Mouse (Mus musculus) Muller cell, postnatal 12 days (primary cell): Measurements from ENCODE around the gene Rad51c.
"Not testable (repeated sequence)": the region's sequence is repeated elsewhere in the genome, so short reads cannot be mapped to it uniquely, and the experiment has no call there.

ENCODE experiments used
- DNase-seq: peaks from one replicate; pipeline ENCODE4 v3.0.0-alpha.2; 2015; ENCODE audit errors: inconsistent ontology term

Rad51c gene

DNA sequence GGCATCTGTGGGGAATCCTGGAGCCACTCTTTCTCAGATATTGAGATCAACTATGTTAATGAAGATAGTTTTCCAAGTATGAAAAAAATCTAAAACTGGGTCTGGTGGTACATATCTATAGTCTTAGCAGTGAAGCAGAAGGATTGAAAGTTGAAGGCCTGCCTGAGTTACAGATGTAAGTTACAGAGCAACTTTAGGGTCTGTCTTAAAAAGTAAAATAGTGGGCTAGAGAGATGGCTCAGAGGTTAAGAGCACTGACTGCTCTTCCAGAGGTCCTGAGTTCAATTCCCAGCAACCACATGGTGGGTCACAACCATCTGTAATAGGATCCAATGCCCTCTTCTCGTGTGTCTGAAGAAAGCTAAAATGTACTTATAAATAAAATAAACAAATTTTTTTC lies 27.7 kb upstream of the Rad51c start:
- no peak for DNase-seq

GRCm38 (mm10) chr11:87431813-87432212 lies 27.1 kb upstream of the Rad51c start:
- not testable (repeated sequence) for DNase-seq

DNA sequence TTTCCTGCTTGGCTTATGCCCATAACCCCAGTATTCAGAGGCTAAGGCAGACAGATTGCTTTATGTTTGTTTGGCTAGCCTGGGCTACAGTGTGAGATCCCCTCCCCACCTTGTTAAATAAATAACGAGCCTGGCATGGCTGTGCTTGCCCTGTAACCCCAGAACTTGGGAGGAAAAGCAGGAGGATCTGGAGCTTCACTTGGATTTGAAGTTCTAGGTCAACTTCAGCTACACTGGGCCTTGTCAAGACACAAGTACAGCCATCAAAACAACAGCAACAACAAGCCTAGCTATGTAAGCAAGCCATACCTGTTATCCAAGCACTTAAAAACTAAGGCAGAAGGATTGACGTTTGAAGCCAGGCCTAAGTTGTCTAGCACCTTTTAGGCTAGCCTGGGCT lies 25.6 kb upstream of the Rad51c start:
- DNase-seq: no peak

- DNase-seq: no peak
Measured at GRCm38 (mm10) chr11:87429363-87429762, 24.6 kb upstream of the Rad51c start.

DNA sequence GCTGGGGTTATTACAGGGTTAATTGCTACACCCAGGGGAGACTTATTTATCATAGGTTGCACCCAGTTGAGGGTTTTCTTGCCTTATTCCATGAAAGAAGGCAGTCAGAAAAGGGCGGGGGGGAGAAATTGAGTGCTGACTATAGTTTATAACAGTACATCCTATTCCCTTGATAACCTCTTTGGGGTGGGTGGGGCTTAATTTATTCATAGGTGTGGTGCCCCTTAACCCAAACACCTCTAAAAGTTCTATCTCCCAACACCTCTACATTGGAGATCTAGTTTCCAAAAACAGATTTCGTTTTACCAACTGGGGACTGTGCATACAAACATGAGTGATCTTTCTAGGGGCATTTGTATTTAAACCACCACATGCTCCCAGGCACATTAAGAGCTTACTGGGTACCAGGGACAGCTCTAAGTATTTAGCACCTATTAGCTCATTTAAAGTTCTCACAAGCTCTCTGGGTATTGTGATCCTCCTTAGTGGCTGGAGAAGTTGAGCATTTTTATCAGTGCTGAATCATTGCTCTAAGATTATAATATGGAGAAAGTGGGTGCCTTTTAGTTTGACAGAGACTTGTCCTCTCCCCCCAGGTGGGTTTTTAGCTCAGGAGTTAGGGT lies 23.4 kb upstream of the Rad51c start:
- no peak for DNase-seq

DNA sequence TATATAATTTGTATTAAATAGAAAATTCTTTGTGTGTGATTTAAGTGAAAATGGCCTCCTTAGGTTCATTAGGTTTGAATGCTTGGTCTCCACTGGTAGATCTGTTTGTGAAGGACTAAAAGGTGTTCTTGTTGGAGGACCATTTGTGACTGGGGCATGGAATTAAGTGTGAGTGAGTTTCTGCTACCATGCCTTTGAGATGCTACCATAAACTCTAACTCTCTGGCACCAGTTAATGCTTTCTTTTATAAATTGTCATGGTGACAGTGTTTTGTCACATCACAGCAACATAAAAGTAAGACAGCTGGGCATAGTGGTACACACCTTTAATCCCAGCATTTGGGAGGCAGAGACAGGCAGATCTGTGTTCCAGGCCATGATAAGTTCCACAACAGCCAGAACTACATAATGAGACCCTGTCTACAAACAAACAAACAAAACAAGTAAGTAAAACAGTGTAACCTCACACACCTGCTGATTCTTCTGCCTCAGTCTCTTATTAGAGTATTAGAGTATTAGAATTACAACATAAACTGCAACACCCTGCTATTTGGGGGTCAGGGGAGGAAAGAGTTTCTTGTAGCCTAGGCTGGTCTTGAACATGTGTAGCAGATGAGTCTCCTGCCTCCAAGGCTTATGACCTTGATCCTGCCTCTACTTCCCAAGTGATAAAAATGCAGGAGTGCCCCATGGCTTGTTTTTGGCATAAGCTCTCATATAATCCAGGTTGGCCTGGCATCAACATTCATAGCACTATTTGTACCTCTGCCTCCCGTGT lies 22.7 kb upstream of the Rad51c start:
- peak; percentile 86 for DNase-seq

DNA sequence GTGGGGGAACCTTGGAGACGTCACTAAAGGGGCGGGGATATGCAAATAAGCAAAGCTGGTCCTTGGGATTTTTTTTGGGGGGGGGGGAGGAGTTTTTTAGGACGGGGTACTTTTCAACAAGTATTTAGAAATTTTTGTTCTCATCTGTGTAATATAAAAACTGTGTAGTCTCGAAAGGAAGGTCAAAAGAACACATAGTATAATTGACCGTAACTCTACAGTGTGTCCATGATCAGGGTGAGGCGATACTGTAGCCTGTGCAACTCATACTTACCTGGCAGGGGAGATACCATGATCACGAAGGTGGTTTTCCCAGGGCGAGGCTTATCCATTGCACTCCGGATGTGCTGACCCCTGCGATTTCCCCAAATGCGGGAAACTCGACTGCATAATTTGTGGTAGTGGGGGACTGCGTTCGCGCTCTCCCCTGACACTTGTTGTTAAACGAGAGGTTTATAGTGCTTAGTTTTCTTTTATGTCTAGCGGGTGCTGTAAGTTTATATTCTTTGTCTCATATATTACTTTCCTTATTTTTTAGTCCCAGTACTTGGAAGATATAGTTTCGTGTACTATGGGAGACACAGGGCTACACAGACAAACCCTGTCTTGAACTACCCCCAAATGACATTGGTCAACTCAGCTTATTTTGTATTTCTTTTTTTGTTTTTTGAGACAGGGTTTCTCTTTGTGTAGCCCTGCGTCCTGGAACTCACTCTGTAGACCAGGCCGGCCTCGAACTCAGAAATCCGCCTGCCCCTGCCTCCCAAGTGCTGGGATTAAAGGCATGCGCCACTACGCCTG lies 21.9 kb upstream of the Rad51c start:
- DNase-seq: peak; percentile 95

DNA sequence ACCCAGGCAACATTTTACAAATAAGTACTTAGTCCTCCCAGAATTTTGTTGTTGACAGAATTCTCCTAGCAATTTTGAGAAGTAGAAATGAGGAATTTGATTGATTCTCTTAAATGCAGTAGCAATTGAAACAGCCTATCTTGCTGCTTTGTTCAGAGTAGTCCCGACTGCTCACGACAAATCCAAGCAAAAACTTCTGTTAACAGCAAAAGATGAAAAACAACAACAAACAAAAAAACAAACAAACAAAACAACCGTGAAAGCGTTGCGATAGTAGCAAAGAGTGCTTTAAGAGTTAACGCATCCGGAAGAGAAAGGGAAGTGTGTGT lies 21.3 kb upstream of the Rad51c start:
- DNase-seq: peak; percentile 9

GRCm38 (mm10) chr11:87423551-87424325 lies 19.0 kb upstream of the Rad51c start:
- DNase-seq: peak; percentile 47

- DNase-seq: peak; percentile 93
Measured at GRCm38 (mm10) chr11:87422511-87423340, 18.0 kb upstream of the Rad51c start.

GRCm38 (mm10) chr11:87421760-87422201 lies 17.0 kb upstream of the Rad51c start:
- no peak for DNase-seq

GRCm38 (mm10) chr11:87420861-87421260 lies 16.1 kb upstream of the Rad51c start:
- DNase-seq: no peak

DNA sequence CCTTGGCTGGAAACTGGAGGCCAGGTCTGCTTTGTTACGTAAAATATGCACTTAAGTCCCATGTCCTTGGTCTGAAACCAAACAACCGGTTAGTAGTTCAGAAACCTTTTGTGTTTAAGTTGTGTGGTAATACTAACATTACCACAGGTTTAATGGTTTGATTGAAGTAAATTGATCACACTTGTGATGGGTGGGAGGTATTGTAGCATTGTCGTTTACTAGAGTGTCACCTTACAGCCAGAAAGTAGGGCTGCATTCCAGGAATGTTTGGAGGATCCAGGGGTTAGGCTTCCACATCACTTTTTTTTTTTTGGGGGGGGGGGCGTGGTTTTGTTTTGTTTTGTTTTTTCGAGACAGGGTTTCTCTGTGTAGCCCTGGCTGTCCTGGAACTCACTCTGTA lies 11.4 kb upstream of the Rad51c start:
- DNase-seq: no peak

GRCm38 (mm10) chr11:87413412-87413811 lies 8.7 kb upstream of the Rad51c start:
- not testable (repeated sequence) for DNase-seq

DNA sequence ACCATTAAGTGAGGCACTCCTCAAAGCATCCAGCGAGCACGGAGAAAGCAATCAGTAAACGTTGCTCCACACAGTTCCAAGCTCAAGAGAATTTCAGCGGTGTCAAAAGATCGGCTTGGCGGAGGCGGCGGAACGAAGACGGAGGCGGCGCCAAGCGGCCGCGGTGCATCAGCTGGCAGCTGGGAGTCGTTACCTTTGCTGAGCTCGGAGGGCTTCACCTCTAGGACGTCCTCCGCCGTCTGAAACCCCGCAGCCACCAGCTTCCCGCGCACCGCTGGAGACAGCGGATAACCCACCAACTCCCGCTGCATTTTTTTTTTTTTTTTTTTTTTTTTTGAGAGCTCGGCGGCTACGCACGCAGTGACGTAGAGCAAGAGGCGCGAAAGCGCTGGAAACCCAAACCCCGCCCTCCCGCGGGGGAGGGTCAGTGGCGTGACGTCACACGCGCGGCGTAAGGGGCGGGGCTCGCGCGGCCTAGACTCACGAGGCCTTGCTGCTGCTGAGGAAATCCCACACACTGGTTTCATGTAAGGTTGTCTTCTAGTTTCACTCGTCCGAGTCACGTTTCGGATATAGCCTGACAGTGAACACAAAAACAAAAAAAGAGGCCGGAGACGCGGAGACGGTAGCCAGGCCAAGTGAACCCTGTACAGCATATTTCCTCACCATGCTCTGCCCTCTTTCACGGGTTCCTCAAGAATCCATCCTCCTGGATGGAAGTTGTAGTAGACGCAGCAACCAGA lies 472 bp downstream of the Rad51c start:
- DNase-seq: peak; percentile 97

DNA sequence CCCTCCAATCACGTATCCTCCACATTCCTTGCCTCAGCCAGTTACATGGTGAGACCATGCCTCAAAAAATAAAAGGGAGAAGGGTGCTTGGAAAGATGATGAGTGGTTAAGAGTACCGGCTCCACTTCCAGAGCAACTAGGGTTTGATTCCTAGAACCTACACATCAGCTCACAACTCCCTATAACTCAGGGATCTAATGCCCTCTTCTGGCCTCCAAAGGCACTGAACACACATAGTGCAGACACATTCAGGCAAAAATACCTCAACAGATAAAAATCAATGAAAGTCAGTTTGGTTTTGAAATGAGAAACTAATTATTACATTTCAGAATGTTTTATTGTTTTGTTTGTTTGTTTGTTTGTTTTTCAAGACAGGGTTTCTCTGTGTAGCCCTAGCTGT lies 6.4 kb downstream of the Rad51c start:
- no peak for DNase-seq

- peak; percentile 19 for DNase-seq
Measured at GRCm38 (mm10) chr11:87393855-87394254, 10.9 kb downstream of the Rad51c start.

DNA sequence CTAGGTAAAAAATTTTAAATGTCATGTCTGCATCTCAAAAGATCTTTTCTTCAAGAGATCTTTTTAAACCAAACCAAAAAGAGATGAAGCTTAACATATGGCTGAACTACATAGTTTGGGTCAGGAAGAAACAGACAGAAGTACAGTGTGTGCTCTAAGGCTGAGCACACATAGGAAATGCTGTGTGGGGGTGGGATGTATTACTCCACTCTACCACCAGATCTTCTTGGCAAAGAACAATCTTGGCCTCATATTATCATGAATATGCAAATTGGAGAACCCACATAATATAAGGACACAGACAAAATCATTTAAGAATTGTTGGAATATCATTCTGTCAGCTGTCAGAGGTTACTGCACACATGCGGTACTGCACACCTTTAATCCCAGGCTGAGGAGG lies 19.1 kb downstream of the Rad51c start:
- DNase-seq: no peak

- no peak for DNase-seq
Measured at GRCm38 (mm10) chr11:87384551-87384950, 20.2 kb downstream of the Rad51c start.

- no peak for DNase-seq
Measured at GRCm38 (mm10) chr11:87367865-87368580, 36.7 kb downstream of the Rad51c start.
